Mouse (Mus musculus) Patski (cell line): ENCODE results near the gene Selp. TPM values are rescaled to one million over a fixed set of nuclear protein-coding genes. Genes with fewer than 3 reads are reported as not detected.

Source experiments
- ATAC-seq: fragments of 100-300 bp; one replicate; pipeline ENCODE4 v1.8.0; 2021
- CTCF ChIA-PET: fragments of 350-600 bp; sonication (Branson Sonifier 250); formaldehyde crosslinking; loops from one replicate; lab custom pipeline; 2022; ENCODE audit warnings: inconsistent platforms; lab: Charles Lee
- POLR2A ChIA-PET: fragments of 350-600 bp; sonication (Branson Sonifier 250); formaldehyde crosslinking; loops from one replicate; lab custom pipeline; 2022; ENCODE audit warnings: antibody characterized with exemption, inconsistent platforms; lab: Charles Lee
- DNase-seq: peaks from one replicate; pipeline ENCODE4 v3.0.0-alpha.2; 2011; ENCODE audit warnings: low read depth, low spot score
- H3K27me3 ChIP-seq: fragments of 371-371 bp; one replicate; pipeline ENCODE4 v1.5.1; 2021
- CTCF ChIP-seq: fragments of 100-300 bp; IDR thresholded peaks from one replicate; pipeline ENCODE4 v1.5.1; 2021
- in situ Hi-C: fragments of 300-500 bp; cut with MboI; formaldehyde crosslinking; loops from 3 replicates; pipeline ENCODE4 v1.11.1; 2018; ENCODE audit warnings: low pct_unique_long_range_greater_than_20kb, mixed read lengths
- polyA plus RNA-seq: library from polyadenylated mRNA; unstranded; gene quantifications from one replicate; pipeline ENCODE4 v1.2.3, GENCODE M21; 2021

Selp gene
- polyA plus RNA-seq, 1 experiment from 2014 or later, result 0.05 TPM

DNA sequence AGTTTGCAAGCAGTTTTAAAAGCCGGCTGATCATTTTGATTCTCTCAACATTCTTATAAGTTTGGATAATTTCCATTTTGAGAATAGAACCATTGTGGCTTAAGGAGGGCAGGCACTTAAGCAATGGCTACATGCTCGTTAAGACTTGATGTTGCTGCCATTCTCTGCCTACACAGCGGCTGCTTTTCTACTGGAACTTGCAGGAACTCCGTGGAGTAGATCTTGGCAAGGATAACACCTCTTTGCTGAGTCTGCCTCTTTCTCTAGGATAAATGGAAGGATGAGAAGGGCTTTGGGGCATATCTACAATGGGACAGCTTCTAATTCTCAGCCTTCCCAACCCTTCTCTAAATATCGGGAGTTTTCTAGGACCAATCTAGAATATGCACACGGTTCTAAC is 583 bp downstream of the Selp start:
- TF ChIP-seq CTCF, result no peak
- DNase-seq, result no peak
- ChIA-PET POLR2A (no interaction called here), CTCF (no interaction called here)
- in situ Hi-C loops, result no loop called here
- H3K27me3 ChIP-seq, result peaks cover 38% of the 10 kb centered on the region
- ATAC-seq, result no peak

DNA sequence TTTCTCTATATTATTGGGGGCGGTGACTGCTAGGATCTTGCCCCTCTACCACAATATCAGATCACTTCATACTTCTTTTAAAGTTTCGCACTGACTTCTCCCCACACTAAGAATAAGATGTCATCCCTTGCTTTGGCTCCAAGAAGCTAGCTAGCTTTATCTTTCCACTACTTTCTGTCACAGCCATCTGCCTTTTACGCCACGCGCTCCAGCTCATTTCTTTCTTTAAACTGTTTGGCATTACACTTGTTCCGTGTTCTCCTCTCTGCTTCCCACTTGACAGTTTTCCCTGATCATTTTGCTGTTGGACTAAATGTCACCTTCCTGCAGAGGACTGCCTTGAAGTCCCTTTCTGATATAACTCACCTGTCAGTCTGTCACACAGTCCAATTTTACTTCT is 2.8 kb downstream of the Selp start:
- H3K27me3 ChIP-seq, result peaks cover 52% of the 10 kb centered on the region
- ChIA-PET POLR2A (no interaction called here), CTCF (interaction anchor here (1.0 kb wide), 1 partner anchor 21 kb away, joined by 3 read pairs; no protein-coding TSS in a partner anchor)
- DNase-seq (no peak), ATAC-seq (no peak)
- TF ChIP-seq CTCF, result no peak
- in situ Hi-C loops, result no loop called here

DNA sequence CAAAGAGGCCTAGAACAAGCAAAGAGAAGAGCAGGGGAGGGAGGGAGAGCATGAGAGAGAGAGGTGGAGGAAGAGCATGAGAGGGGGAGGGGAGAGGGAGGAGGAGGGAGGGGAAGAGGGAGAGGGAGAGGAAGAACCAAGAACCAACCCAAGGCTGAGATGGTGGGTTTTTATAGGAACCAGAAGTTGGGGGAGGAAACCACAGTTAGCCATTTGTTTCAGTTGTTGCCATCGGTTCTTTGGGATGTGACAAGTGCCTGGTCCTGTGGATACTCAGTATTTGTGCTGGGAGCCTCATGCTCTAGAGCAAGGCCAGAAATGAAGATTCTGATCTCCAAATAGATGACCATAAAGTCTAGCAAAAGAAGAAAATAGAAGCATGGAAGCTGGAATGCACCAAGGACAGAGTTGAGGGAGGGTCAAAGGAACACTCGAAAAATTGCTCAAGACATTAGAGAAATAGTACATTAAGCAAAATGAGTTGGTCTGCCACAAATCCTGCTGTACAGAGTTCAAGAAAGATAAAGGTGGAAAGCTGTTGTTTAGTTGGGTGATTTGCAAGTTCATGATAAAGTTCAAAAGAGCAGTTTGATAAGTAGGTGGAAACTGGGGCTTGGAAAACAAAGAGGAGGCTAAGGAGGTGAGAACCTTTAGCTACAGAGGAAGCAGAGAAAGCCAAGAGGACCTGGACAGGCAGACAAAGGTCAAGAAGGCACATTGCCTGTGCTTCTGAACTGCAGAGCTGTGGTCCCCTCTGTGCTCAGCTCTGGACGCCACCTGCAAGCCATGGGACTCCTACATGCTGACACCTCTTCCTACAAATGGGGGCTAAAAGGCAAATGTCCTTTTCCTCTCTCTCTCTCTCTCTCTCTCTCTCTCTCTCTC is 5.1 kb downstream of the Selp start:
- POLR2A ChIA-PET, result no interaction called here
- in situ Hi-C loops, result no loop called here
- TF ChIP-seq CTCF, result no peak
- CTCF ChIA-PET, result no interaction called here
- DNase-seq (no peak), ATAC-seq (no peak)
- peaks cover 50% of the 10 kb centered on the region for H3K27me3 ChIP-seq

DNA sequence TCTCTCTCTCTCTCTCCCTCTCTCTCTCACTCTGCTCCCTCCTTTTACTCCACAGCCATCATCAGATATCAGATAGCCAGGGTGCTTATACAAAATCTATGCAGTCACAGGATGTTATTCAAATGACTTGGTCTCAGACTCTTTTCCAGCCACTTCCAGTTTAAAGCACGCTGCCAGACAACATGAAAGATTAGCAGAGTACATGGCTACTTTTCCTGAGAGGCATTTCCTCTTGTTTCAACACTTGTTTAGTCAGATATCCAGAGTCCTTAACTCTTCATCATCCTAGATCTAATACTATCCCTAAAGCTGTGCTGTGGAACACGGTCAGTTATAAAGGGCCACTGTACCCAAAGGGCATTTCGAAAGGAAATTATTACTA is 5.7 kb downstream of the Selp start:
- ATAC-seq, result no peak
- in situ Hi-C loops, result no loop called here
- peaks cover 44% of the 10 kb centered on the region for H3K27me3 ChIP-seq
- no peak for DNase-seq
- no peak for TF ChIP-seq CTCF
- ChIA-PET CTCF (no interaction called here), POLR2A (no interaction called here)

DNA sequence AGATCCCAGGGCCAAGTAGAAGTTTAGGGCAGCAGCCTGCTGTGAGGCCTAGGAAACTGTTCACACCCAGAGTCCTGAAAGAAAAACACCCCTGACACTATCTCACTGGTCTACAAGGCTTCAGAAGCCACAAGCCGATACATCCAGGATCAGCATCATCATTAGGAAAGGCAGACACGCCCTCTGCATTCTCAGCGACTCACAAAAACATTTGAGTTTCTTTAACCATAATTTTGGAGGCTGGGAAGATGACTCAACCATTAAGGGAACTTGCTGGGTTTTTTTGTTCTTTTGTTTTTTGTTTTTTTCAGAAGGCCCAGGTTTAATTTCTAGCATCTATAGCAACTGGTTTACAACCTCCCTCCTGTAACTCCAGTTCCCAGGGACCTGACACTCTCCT is 8.8 kb downstream of the Selp start:
- peaks cover 32% of the 10 kb centered on the region for H3K27me3 ChIP-seq
- DNase-seq, result no peak
- ChIA-PET POLR2A (no interaction called here), CTCF (no interaction called here)
- TF ChIP-seq CTCF, result no peak
- no peak for ATAC-seq
- in situ Hi-C loops, result no loop called here

DNA sequence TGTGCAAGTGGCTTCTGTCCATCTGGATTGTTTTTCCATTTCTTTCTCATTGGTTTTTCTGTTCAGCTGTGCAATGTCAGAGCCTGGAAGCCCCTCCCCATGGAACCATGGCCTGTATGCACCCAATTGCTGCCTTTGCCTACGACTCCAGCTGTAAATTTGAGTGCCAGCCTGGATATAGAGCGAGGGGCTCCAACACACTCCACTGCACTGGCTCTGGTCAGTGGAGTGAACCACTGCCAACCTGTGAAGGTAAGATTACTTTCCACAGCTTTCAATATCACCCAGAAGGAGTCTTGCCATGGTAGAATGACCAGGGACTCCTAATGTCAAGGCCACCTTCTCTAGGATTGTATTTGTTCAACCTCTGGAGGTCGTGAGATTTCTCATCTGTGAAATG is 14.9 kb downstream of the Selp start:
- ChIA-PET POLR2A (no interaction called here), CTCF (interaction anchor here (1.0 to 1.4 kb wide), 3 partner anchors 8 to 122 kb away, joined by 3 read pairs; no protein-coding TSS in a partner anchor)
- in situ Hi-C loops, result loop anchor here (25.0 kb wide), 1 partner anchor 993 kb away; no protein-coding TSS in a partner anchor
- TF ChIP-seq CTCF, result no peak
- DNase-seq, result no peak
- no peak for ATAC-seq
- peaks cover 37% of the 10 kb centered on the region for H3K27me3 ChIP-seq

DNA sequence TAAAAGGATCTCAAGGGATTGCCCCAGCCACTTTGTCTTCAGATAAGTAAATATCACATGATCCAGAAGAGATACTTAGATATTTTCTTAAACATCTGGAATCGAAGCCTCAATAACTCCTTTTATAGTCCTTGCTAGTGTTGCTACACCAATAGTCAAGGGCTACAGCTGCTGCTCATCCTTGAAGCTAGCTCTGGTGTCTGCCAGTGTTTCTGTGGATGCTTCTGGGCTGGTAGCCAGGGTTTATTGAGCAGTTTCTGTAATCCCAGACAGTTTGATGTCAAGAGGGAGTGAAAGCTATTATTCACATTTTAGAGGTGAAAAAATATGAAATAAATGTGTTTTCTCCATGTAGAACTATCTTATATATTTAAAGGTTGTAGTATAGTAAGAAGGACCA is 17.5 kb downstream of the Selp start:
- CTCF ChIA-PET, result no interaction called here
- in situ Hi-C loops, result loop anchor here (25.0 kb wide), 1 partner anchor 995 kb away; no protein-coding TSS in a partner anchor
- no peak for TF ChIP-seq CTCF
- POLR2A ChIA-PET, result no interaction called here
- H3K27me3 ChIP-seq, result peaks cover 37% of the 10 kb centered on the region
- no peak for ATAC-seq
- DNase-seq, result no peak

DNA sequence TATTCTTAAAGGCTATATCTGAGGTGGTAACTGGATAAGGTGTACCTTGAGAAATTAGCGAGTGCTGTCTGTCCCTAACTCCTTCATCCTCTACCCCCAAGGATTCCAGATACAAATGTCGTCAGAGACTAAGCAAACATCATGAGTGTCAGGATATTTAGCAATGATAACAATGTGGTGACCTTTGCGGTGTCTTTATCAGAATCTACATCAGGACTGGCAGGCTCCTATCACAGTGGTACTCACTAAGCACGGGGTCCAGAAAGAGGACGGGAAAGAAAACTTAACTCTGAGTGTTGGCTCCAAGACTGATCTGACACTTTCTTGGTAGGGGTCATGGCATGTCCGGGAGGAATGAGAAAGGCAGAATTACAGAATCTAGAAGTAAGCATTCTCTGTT is 19.0 kb downstream of the Selp start:
- no peak for ATAC-seq
- in situ Hi-C loops, result loop anchor here (25.0 kb wide), 1 partner anchor 997 kb away; no protein-coding TSS in a partner anchor
- TF ChIP-seq CTCF, result no peak
- CTCF ChIA-PET, result no interaction called here
- DNase-seq, result no peak
- H3K27me3 ChIP-seq, result peaks cover 37% of the 10 kb centered on the region
- POLR2A ChIA-PET, result no interaction called here

DNA sequence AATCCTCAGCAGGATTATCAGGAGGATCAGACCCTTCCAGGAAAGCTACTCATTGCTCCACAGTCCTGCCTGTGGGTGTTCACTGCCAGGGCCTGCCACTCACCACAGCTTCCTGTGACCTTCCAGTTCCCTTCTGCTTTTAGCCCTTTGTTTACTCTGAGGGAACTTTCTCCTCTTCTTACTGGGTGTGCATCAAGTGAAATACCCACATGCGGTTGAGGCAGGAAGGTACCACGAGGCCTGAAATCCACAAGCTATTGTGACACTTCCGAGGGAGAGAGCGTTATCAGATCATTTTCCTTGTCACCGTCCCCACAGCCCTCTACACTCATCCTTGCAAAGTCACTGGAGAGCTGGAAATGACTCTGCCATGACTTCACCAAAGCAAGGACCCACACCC is 20.3 kb downstream of the Selp start:
- peaks cover 39% of the 10 kb centered on the region for H3K27me3 ChIP-seq
- in situ Hi-C loops, result loop anchor here (25.0 kb wide), 1 partner anchor 998 kb away; no protein-coding TSS in a partner anchor
- no peak for ATAC-seq
- CTCF ChIA-PET, result interaction anchor here (1.0 kb wide), 1 partner anchor 9 kb away, joined by 4 read pairs; no protein-coding TSS in a partner anchor
- DNase-seq, result no peak
- POLR2A ChIA-PET, result interaction anchor here (0.6 kb wide), 1 partner anchor 29 kb away, joined by 3 read pairs; no protein-coding TSS in a partner anchor
- no peak for TF ChIP-seq CTCF

DNA sequence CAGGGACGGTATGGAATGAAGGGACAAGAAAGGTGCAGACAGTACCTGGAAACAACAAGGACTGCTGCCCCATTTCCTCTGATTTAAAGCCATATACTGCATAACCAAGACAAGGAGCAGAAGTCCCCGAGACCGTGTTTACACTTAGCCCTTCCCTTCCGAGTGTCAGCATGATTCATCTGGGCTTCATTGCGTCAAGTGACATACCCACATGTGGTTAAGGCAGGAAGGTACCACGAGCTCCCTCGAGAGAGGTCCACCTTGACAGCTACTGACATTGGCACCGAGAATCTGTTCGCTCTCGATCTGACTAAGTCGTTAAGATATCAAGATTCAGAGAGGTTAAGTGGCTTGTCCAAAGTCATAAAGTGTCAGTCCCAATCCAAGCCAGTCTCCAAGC is 20.9 kb downstream of the Selp start:
- H3K27me3 ChIP-seq, result peaks cover 42% of the 10 kb centered on the region
- POLR2A ChIA-PET, result no interaction called here
- no peak for TF ChIP-seq CTCF
- DNase-seq (no peak), ATAC-seq (no peak)
- in situ Hi-C loops, result loop anchor here (25.0 kb wide), 1 partner anchor 999 kb away; no protein-coding TSS in a partner anchor
- CTCF ChIA-PET, result interaction anchor here (3.4 kb wide), 1 partner anchor 131 kb away, joined by 12 read pairs; no protein-coding TSS in a partner anchor

DNA sequence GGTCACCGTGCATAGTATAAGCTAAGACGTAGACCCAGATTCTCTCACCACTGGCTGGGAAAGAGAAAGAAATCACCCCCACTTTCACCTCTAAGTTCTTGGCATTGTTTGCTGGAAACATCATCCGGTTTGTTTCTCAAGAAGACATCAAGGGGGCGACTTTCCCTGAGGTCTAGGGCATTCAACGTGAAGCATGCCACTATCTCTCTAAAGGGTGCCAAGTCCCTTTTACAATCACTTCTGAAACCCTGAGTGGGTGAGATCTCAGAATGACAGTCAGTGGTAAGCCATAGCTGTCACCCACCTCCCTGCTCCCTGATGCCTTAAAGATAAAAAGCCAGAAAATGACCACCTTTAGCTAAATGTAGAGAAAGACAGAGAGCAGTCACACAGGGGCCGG is 21.6 kb downstream of the Selp start:
- POLR2A ChIA-PET, result no interaction called here
- TF ChIP-seq CTCF, result no peak
- DNase-seq, result no peak

More for the DNA sequence above, 21.6 kb downstream of the Selp start:
- ATAC-seq, result no peak
- CTCF ChIA-PET, result interaction anchor here (3.4 kb wide), 1 partner anchor 131 kb away, joined by 12 read pairs; no protein-coding TSS in a partner anchor
- in situ Hi-C loops, result loop anchor here (25.0 kb wide), 1 partner anchor 999 kb away; no protein-coding TSS in a partner anchor
- H3K27me3 ChIP-seq, result peaks cover 42% of the 10 kb centered on the region
